Mouse (Mus musculus) CD4-positive, CD25-positive, alpha-beta regulatory T cell, adult 4 months (primary cell): ENCODE data around the gene Mchr1. TPM values are rescaled to one million over a fixed set of nuclear protein-coding genes. Genes with fewer than 3 reads are reported as not detected.

Source experiments
- ATAC-seq: one replicate; pipeline ENCODE4 v1.8.0; 2017
- polyA plus RNA-seq, 2 experiments: library from polyadenylated mRNA; unstranded; fragments of 100-300 nt; shearing (Covaris generic); gene quantifications; one replicate each; pipeline ENCODE4 v1.2.1; 2017

Mchr1 gene
- polyA plus RNA-seq, 2 experiments from 2014 or later, result not detected

DNA sequence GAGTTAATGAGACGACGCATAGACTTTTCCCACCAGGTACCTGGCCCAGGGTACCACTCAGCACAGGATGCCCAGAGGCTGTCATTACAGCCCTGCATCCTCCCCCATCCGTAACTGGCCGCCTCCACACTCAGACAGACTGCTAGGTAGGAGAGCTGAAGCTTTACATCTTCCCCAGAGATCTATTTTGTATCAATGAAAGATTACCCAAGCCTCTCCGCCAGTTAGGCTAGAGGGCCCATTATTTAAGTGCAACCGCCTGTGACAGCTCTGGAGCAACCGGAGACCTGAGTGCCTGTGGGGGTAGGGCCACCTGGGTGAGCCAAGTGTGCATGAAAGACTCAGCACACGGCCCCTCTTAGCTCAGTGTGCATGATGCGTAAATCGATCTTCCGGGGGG, 42.6 kb downstream of the Mchr1 start:
- ATAC-seq, result no peak

GRCm38 (mm10) chr15:81278699-81279098, 43.4 kb downstream of the Mchr1 start:
- no peak for ATAC-seq

- no peak for ATAC-seq
These were observed 48.9 kb downstream of the Mchr1 start for GRCm38 (mm10) chr15:81284121-81284734.

Other genes starting within 250 kb of the Mchr1 start
- gene Mrtfa, start 44.7 kb upstream of the Mchr1 start, polyA plus RNA-seq, result 10 to 100 TPM; 41.0 to 78.2 TPM
- gene Slc25a17, start 125.3 kb downstream of the Mchr1 start, polyA plus RNA-seq, result 100 to 1,000 TPM in 1 of 2 experiments, 10 to 100 TPM in 1; 83.2 to 102 TPM
- 100 to 1,000 TPM; 177 to 187 TPM for gene St13, start 164.6 kb downstream of the Mchr1 start, polyA plus RNA-seq
- gene Xpnpep3, start 164.6 kb downstream of the Mchr1 start, polyA plus RNA-seq, result 10 to 100 TPM in 1 of 2 experiments, 1 to 10 TPM in 1; 8.3 to 13.1 TPM
- 1 to 10 TPM; 3.2 to 4.3 TPM for gene Dnajb7, start 172.8 kb downstream of the Mchr1 start, polyA plus RNA-seq
- gene Rbx1, start 230.8 kb downstream of the Mchr1 start, polyA plus RNA-seq, result 100 to 1,000 TPM; 269 to 371 TPM